Mouse (Mus musculus): ENCODE results near the gene 1700001C02Rik.

The 1700001C02Rik gene

DNA sequence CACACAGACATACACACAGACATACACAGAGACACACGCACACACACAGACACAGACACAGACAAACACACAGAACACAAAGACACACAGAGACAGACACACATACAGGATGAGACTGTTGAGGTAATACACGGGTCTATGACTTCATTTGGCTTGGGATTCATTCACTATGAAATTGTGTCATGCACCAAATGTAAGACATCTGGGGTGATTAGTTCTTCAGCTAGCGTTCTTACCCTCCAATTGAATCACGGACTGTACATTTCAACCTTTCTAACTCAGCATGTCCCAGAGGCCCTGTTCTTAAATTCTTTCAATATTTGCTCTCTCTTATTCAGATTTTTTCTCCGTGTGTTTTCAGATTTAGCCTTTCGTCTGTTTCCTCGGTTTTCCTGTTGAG, 28.8 kb downstream of the 1700001C02Rik start:
- DNase-seq (ENCODE audit: low read depth in 1 of 2, low spot score in 2 of 2): no peak

DNA sequence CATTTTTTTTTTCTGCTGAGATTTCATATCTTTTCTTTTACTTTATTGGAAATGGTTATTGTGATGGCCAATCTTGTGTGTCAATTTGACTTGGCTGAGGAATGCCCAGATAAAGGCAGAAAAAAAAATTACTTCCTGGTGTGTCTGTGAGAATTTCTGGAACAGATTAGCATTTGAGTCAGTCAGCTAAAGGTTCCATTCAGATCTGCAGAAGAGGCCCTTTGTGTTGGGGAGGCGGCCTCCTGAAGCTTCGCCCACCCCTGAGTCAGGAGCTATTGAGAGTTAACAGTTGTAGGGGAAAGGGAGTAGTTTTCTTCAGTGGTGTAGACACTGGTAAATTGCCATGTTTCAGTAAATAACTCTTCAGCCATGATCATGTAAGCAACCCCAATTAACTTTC, 29.4 kb downstream of the 1700001C02Rik start:
- DNase-seq (ENCODE audit: low read depth in 1 of 2, low spot score in 2 of 2): no peak

DNA sequence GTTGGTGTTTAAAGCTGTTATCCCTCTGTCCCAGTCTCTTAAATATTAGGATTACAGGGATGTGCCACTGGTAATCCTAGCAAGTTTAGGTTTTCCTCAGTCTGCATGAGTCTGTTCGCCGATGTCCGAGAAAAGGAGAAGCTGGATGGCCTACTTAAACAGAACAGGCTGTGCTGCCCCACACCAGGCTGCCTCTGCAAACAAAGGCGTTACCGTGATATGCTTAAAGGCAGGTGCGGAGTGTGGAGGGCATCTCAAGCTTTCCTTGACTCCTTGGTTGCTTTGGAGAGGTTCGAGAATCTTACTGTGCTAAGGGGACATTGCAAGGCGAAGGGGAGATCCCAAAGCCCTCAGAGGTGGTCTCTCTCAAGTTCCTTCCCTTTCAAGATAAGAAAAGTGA, 31.0 kb downstream of the 1700001C02Rik start:
- no peak for DNase-seq (ENCODE audit: low read depth in 1 of 2, low spot score in 2 of 2)

DNA sequence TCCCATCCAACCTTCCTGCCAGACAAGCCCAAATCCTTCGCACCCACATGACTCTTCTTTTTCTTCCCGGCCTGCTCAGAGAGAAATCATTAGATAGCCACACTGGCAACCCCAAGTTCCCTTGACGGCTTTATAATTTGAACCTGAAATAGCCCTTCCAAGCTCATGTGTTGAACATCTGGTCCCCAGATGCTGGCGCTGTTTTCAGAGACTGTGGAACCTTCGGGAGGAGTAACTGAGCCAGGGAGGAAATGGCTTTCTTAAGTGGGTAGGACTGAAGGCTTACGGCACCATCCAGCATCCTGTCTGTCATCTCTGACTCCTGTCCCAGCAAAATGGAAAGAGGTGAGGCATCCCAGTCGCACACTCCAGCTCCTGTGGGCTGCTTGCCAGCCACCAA, 31.5 kb downstream of the 1700001C02Rik start:
- no peak for DNase-seq (ENCODE audit: low read depth in 1 of 2, low spot score in 2 of 2)

DNA sequence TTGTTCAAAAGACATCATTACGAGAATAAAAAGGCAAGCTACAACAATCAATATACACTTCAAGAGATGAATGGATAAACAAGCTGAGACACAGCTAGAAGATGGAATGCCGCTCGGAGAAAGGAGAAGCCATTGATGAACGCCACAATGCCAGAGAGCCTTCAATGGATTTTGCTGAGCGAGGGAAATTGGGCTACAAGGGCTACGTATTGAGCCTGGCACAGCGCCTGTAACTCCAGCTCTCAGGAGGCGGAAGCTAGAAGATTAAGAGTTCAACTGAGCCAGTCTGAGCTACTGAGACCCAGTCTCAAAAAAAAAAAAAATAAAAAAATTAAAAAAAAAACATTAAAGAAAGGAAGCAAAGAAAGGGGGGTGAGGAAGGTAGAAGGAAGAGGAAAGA, 47.3 kb downstream of the 1700001C02Rik start:
- no peak for DNase-seq (ENCODE audit: low read depth in 1 of 2, low spot score in 2 of 2)

DNA sequence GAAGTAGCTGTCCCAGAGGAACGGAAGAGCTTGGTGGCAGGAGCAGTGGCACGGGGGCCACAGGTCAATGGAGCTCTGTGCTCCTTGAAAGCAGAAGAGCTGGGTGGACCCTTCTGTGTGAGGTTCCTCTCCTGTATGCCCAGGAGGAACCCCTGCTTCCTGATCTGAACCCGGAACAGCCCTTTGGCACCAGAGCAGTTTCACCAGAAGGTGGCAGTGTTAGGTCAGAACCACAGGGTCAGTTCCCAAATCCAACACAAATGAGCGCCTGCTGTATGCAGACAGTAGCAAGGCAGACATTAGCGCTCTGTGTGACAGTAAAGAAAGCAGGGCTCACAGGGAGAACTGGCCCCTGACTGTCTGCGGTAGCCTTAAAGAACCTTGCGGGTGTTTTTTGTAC, 50.5 kb downstream of the 1700001C02Rik start:
- DNase-seq (ENCODE audit: low read depth in 1 of 2, low spot score in 2 of 2): peak; percentile 28 to 32

DNA sequence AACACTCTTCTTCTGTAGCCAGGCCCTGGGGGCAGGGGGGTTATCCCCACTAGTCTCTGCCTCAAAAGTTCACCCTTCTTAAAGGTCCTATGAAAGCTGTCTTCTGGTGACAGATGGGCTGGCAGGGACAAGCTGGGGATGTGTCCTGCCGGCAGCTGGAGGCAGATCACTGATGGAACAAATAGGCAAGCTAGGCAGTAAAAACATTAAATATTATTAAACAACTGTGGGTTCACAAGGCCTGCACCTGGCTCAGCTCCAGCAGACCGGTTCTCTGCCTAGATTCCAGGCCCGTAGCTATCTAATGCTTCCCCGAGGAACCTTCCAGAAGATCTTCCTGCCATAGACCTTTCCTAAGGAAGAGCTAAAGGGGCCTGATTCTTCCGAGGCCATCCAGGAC, 52.3 kb downstream of the 1700001C02Rik start:
- DNase-seq (ENCODE audit: low read depth in 1 of 2, low spot score in 2 of 2): no peak

DNA sequence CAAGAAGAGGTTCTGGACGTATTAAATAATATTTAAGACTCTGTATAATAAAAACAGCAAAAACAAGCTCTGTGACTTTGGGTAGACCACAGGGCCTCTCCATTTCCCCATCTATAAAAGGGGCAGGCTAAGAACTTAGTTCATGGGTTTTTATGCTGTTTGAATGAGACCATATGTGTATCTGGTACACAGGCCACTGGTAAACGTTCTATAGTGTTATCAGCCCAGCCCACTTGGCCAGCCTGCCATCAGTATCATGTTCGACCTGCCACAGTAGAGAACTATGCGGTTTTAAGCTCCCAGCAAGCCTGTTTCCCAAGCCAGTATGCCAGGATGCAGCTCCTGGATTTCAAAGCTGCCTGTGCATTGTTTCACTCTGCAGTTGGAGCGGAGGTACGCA, 52.7 kb downstream of the 1700001C02Rik start:
- DNase-seq (ENCODE audit: low read depth in 1 of 2, low spot score in 2 of 2): no peak

DNA sequence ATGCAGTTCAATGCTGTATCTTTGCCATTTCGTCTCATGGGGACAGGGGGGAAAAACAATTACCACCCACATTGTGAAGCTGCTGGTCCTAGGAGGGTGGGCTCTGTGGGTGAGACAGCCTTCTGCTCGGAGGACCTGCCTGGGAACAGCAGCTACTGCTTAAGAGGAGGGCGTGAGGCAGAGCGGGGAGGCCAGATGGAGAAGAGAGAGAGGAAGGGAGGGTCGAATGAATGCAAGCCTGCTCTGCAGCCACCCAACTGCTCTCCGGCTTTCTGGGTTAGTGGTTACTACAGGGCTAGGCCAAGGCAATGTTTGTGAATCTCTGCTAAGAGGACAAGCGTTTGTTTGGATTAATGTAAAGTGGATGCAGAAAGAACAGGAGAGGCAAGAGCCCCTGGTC, 53.6 kb downstream of the 1700001C02Rik start:
- DNase-seq (ENCODE audit: low read depth in 1 of 2, low spot score in 2 of 2): no peak

DNA sequence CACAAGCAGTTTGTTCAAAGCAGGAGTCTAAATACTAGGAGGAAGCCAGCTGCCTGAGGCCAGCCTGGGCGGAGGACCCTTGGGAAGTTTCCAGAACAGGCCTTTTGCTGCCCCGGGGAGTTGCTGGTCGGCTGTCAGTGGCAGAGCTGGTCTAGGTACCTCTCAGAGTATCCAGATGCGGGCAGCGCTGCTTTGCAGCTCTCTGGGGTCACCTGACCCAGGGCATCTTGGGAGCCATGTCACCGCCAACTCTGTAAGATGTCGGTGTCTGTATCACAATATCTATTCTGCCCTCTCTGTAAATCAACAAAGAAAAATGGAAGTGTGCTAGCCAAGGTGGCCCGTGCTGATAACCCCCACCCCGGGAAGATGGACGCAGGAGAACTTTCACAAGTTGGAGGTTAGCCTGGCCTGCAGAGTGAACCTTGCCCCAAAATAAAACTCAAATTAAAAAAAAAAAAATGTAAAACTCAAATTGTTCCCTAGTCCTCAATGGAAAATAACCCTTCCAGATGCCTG, 54.4 kb downstream of the 1700001C02Rik start:
- DNase-seq (ENCODE audit: low read depth in 1 of 2, low spot score in 2 of 2): no peak

DNA sequence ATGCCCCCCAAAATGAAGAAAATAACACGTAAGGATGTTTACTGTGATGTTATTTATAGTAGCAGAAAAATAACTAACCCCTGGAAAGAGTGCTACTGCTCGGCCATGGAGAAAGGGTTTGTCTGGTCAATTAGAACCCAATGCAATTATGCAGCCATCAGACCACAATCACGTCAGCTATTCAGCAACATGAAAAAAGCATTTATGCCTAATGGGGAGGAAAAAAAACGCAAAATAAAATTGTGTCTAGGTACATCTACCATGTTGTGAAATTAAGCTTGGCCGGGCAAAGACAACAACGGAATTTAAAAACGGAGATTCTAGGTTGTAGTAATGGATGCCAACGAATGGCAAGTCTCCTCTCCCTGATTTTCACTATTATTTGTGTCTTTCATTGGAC, 56.6 kb downstream of the 1700001C02Rik start:
- no peak for DNase-seq (ENCODE audit: low read depth in 1 of 2, low spot score in 2 of 2)

DNA sequence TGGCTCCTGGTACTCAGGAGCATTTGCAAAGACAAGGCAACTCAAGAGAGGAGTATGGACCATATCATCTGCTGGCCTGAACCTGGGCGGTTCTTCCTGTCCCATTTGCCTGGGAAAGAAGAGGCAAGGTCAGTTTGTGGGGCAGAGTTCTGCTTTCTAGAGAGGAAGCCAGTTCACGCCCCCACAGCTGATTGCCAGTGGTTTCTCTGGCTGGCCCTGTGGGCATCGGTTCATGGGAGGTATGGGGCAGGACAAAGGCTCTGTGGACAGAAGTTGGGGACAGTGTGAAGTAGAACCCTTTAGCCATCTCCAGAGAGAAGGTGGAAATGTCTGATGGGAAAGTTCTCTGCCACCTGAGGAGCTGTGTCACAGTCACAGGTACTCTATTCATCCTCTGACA, 57.3 kb downstream of the 1700001C02Rik start:
- no peak for DNase-seq (ENCODE audit: low read depth in 1 of 2, low spot score in 2 of 2)

DNA sequence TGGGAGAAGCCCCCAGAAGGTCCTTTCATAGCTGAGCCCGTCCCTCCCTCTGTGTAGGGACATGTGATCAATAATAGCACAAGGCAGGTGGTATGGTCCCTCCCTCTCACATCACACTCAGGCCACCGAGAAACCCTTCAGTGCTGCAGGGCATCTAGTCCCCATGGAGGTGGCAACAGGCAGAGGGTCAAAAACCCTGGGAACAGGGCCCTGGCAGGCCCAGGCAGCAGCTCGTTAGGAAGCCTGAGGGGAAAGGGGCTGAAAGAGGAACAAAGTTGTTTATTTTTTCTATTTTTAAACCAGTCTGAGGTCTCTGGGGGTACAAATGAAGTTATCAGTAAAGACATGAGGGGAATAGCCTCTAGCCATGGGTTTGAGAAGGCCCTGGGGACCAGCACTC, 58.4 kb downstream of the 1700001C02Rik start:
- DNase-seq (ENCODE audit: low read depth in 1 of 2, low spot score in 2 of 2): no peak

DNA sequence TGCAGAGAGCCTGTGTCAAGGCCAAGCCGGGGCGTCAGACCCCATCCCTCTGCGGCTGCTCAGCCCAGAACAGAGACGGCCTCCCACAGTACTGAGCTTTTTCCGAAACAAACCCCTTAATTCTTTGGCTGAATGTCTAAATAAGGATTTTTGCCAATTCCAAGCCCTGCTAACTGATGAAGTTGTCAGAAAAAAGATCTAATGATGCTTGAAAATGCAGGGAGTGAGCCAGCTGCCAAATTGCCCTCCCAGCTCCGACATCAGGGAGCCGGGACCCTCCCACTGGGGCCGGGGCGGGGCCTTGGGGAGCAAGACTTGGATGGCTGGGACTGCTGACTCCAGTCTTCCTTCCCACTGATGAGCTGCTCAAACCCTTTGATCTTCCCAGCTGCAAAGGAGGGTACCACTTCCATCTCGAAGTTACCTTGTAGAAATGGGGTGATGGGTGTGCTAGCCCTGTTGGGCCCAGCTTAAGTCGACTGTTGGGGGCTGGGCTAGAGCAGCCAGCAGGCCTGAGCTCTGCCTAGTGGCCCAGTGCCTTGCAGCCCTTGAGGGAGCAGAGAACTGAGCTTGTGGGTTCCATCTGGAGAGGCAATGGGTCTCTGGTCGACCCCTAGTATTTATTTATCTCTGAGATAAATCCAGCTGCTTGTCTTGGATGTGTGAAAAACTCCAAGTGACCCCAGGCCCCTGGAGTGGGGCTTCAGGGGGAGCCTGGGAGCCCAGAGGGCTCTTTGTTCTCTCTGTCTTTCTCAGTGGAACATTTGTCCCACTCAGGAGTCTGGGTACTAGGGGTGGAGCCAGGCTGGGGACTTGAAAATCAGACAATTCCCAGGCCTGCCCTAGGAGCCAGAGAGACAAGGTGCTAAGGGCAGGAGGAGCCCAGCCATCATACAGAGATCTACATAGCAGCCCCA, 60.3 kb downstream of the 1700001C02Rik start:
- no peak for DNase-seq (ENCODE audit: low read depth in 1 of 2, low spot score in 2 of 2)

DNA sequence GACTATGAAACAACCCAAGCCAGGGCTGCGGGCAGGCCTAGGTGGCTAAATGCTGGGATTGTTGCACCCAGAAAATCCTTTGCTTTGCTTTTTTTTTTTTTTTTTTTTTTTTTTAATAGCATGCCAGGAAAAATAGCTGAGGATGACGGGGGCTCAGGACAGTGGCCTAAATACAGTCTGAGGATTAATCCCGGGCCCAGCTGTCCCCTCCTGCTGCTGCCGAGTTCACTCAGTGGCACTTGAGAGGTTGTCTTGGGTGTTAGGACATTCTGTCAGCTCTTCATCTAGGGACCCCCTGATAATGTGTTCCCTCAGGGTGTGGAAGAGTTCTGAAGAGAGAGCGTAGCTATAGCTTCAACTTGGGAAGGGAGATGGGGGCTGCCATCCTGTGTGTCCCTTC, 61.3 kb downstream of the 1700001C02Rik start:
- DNase-seq (ENCODE audit: low read depth in 1 of 2, low spot score in 2 of 2): no peak

DNA sequence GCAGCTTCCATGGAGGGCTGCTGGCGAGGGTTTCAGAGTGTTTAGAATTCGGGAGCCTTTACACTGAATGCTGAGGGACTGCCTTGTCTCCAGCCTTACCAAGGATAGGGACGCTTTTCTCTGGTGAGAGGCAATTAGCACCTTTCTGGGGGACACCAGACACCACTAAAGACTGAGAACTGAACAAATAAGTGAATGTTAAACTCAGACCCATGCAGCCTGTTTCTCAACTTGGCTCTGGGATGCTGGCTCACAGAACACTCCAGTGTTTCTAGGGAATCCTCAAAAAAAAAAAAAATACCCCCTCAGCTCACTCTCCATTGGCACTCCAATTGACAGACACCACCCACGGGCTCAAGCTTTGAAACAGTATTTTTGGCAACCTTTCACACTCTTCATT, 63.1 kb downstream of the 1700001C02Rik start:
- no peak for DNase-seq (ENCODE audit: low read depth in 1 of 2, low spot score in 2 of 2)
